Mouse (Mus musculus) embryo, embryonic 10 days (tissue): ENCODE results near the gene Neo1.

ENCODE experiments used
- DNase-seq: peaks from one replicate; pipeline ENCODE4 v3.0.0-alpha.2; 2015; ENCODE audit warnings: low spot score

Gene Neo1

GRCm38 (mm10) chr9:59036159-59036731, at the start of gene Neo1:
Gene Neo1, minus strand, starts transcription at chr9:59036441.
- DNase-seq = peak; percentile 90

- no peak for DNase-seq
These were observed 39.4 kb upstream of the Neo1 start for GRCm38 (mm10) chr9:59075632-59076031.

GRCm38 (mm10) chr9:59073887-59074286, 37.6 kb upstream of the Neo1 start:
- no peak for DNase-seq

- peak; percentile 82 for DNase-seq
These were observed 36.0 kb upstream of the Neo1 start for GRCm38 (mm10) chr9:59072076-59072777.

- DNase-seq = peak; percentile 45
These were observed 35.2 kb upstream of the Neo1 start for GRCm38 (mm10) chr9:59071220-59071977.

GRCm38 (mm10) chr9:59070216-59070615, 34.0 kb upstream of the Neo1 start:
- no peak for DNase-seq

GRCm38 (mm10) chr9:59065616-59066301, 29.5 kb upstream of the Neo1 start:
- DNase-seq = no peak

- no peak for DNase-seq
These were observed 26.2 kb upstream of the Neo1 start for GRCm38 (mm10) chr9:59062409-59062808.

GRCm38 (mm10) chr9:59060026-59060605, 23.9 kb upstream of the Neo1 start:
- DNase-seq = no peak

GRCm38 (mm10) chr9:59059158-59059557, 22.9 kb upstream of the Neo1 start:
- DNase-seq = no peak

- no peak for DNase-seq
These were observed 21.8 kb upstream of the Neo1 start for GRCm38 (mm10) chr9:59058060-59058459.

- no peak for DNase-seq
These were observed 20.0 kb upstream of the Neo1 start for GRCm38 (mm10) chr9:59056281-59056680.

- no peak for DNase-seq
These were observed 5.6 kb upstream of the Neo1 start for GRCm38 (mm10) chr9:59041805-59042204.

- DNase-seq = peak; percentile 63
These were observed 596 bp upstream of the Neo1 start for GRCm38 (mm10) chr9:59036732-59037341.

GRCm38 (mm10) chr9:59035342-59036158, 691 bp downstream of the Neo1 start:
- peak; percentile 68 for DNase-seq

GRCm38 (mm10) chr9:59034836-59035235, 1.4 kb downstream of the Neo1 start:
- no peak for DNase-seq

GRCm38 (mm10) chr9:59033492-59033891, 2.7 kb downstream of the Neo1 start:
- DNase-seq = no peak

GRCm38 (mm10) chr9:59024245-59024844, 11.9 kb downstream of the Neo1 start:
- DNase-seq = no peak

- no peak for DNase-seq
These were observed 20.1 kb downstream of the Neo1 start for GRCm38 (mm10) chr9:59016060-59016719.

- DNase-seq = peak; percentile 74
These were observed 22.9 kb downstream of the Neo1 start for GRCm38 (mm10) chr9:59013365-59013764.
